Mouse (Mus musculus): ENCODE results near the gene Selenop. TPM values are rescaled to one million over a fixed set of nuclear protein-coding genes. Genes with fewer than 3 reads are reported as not detected.

Gene Selenop
- total RNA-seq, 2 experiments from 2014 or later, result 300 to 351 TPM

- no peak for DNase-seq (ENCODE audit: low spot score in 2 of 2)
- intact Hi-C loops (cut with DNase I), result no loop called here
These were observed 1.1 kb downstream of the Selenop start for GRCm38 (mm10) chr15:3269496-3269895.

- intact Hi-C loops (cut with DNase I), result loop anchor here (5.0 kb wide), 1 partner anchor 43 kb away; no protein-coding TSS in a partner anchor
- no peak for DNase-seq (ENCODE audit: low spot score in 2 of 2)
These were observed 1.8 kb downstream of the Selenop start for GRCm38 (mm10) chr15:3269996-3270645.

GRCm38 (mm10) chr15:3270646-3271077 is 2.3 kb downstream of the Selenop start:
- intact Hi-C loops (cut with DNase I), result loop anchor here (5.0 kb wide), 1 partner anchor 43 kb away; no protein-coding TSS in a partner anchor
- peak; percentile 26 to 57 for DNase-seq (ENCODE audit: low spot score in 2 of 2)

GRCm38 (mm10) chr15:3271216-3271615 is 2.9 kb downstream of the Selenop start:
- intact Hi-C loops (cut with DNase I), result loop anchor here (5.0 kb wide), 1 partner anchor 44 kb away; no protein-coding TSS in a partner anchor

GRCm38 (mm10) chr15:3273191-3273590 is 4.8 kb downstream of the Selenop start:
- DNase-seq (ENCODE audit: low spot score in 2 of 2), result no peak
- intact Hi-C loops (cut with DNase I), result loop anchor here (5.0 kb wide), 1 partner anchor 46 kb away; no protein-coding TSS in a partner anchor

More at GRCm38 (mm10) chr15:3271216-3271615, 2.9 kb downstream of the Selenop start:
- no peak for DNase-seq (ENCODE audit: low spot score in 2 of 2)

- intact Hi-C loops (cut with DNase I), result no loop called here
These were observed 9.0 kb downstream of the Selenop start for GRCm38 (mm10) chr15:3277391-3277790.

GRCm38 (mm10) chr15:3279242-3279641 is 10.9 kb downstream of the Selenop start:
- DNase-seq (ENCODE audit: low spot score in 2 of 2), result no peak
- intact Hi-C loops (cut with DNase I), result no loop called here

More at GRCm38 (mm10) chr15:3277391-3277790, 9.0 kb downstream of the Selenop start:
- DNase-seq (ENCODE audit: low spot score in 2 of 2), result no peak

- intact Hi-C loops (cut with DNase I), result no loop called here
- DNase-seq (ENCODE audit: low spot score in 2 of 2), result no peak
These were observed 12.9 kb downstream of the Selenop start for GRCm38 (mm10) chr15:3281216-3281615.

GRCm38 (mm10) chr15:3281737-3282136 is 13.4 kb downstream of the Selenop start:
- no peak for DNase-seq (ENCODE audit: low spot score in 2 of 2)
- intact Hi-C loops (cut with DNase I), result no loop called here

GRCm38 (mm10) chr15:3286032-3286431 is 17.7 kb downstream of the Selenop start:
- DNase-seq (ENCODE audit: low spot score in 2 of 2), result no peak
- intact Hi-C loops (cut with DNase I), result no loop called here

- no peak for DNase-seq (ENCODE audit: low spot score in 2 of 2)
- intact Hi-C loops (cut with DNase I), result loop anchor here (5.0 to 10.0 kb wide), 2 partner anchors 684 to 752 kb away; partner anchors contain the start of gene Fbxo4
These were observed 22.1 kb downstream of the Selenop start for GRCm38 (mm10) chr15:3290435-3290834.

- intact Hi-C loops (cut with DNase I), result loop anchor here (5.0 to 10.0 kb wide), 2 partner anchors 681 to 749 kb away; partner anchors contain the start of gene Fbxo4
- no peak for DNase-seq (ENCODE audit: low spot score in 2 of 2)
These were observed 25.1 kb downstream of the Selenop start for GRCm38 (mm10) chr15:3293477-3293876.

- intact Hi-C loops (cut with DNase I), result loop anchor here (2.0 to 10.0 kb wide), 2 partner anchors 613 to 679 kb away; partner anchors contain the start of gene Fbxo4
- DNase-seq (ENCODE audit: low spot score in 2 of 2), result no peak
These were observed 27.6 kb downstream of the Selenop start for GRCm38 (mm10) chr15:3295986-3296385.

- intact Hi-C loops (cut with DNase I), result loop anchor here (2.0 to 10.0 kb wide), 2 partner anchors 611 to 677 kb away; partner anchors contain the start of gene Fbxo4
- no peak for DNase-seq (ENCODE audit: low spot score in 2 of 2)
These were observed 29.3 kb downstream of the Selenop start for GRCm38 (mm10) chr15:3297615-3298014.

- no peak for DNase-seq (ENCODE audit: low spot score in 2 of 2)
- intact Hi-C loops (cut with DNase I), result no loop called here
These were observed 32.2 kb downstream of the Selenop start for GRCm38 (mm10) chr15:3300361-3301100.

- no peak for DNase-seq (ENCODE audit: low spot score in 2 of 2)
- intact Hi-C loops (cut with DNase I), result no loop called here
These were observed 35.1 kb downstream of the Selenop start, which contains the start of gene Ccdc152 for GRCm38 (mm10) chr15:3303426-3303825. Gene Ccdc152 (minus strand): TSS chr15:3303526.

- DNase-seq (ENCODE audit: low spot score in 2 of 2), result no peak
- intact Hi-C loops (cut with DNase I), result no loop called here
These were observed 41.5 kb downstream of the Selenop start for GRCm38 (mm10) chr15:3309856-3310255.

GRCm38 (mm10) chr15:3312937-3313336 is 44.6 kb downstream of the Selenop start:
- intact Hi-C loops (cut with DNase I), result no loop called here
- DNase-seq (ENCODE audit: low spot score in 2 of 2), result no peak

- intact Hi-C loops (cut with DNase I), result no loop called here
- no peak for DNase-seq (ENCODE audit: low spot score in 2 of 2)
These were observed 48.3 kb downstream of the Selenop start for GRCm38 (mm10) chr15:3316617-3317016.

GRCm38 (mm10) chr15:3319929-3320328 is 51.6 kb downstream of the Selenop start:
- intact Hi-C loops (cut with DNase I), result no loop called here
- DNase-seq (ENCODE audit: low spot score in 2 of 2), result no peak
